Mouse (Mus musculus): ENCODE results near the gene Pelo.

DNA sequence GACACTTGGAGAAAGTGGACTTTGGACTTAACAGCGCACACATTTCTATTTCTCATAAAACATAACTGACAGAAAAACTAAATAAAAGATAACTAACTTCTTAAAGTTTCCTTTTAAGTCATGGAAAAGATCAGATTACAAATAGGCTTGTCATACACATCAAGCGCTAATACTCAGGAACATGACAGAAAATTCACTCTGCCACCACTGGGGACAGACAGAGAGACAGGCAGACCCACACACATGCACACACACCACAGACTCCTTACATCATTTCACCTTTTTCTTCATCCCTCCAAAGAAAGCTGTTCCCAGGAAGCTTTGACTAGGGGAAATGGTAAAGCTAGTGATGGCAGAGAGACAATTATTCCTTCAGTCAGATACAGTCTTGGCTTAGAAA is 5.4 kb upstream of the Pelo start:
- TF ChIP-seq TCF12 (IDR thresholded peaks at IDR 0.05; ENCODE audit: insufficient read depth, poor library complexity, severe bottlenecking) = no peak
- no peak for TF ChIP-seq POLR2A (IDR thresholded peaks at IDR 0.05; ENCODE audit: insufficient read length, low read depth)
